Mouse (Mus musculus) lung, postnatal 0 days (tissue): ENCODE results near the gene 1520401A03Rik. TPM values are rescaled to one million over a fixed set of nuclear protein-coding genes. Genes with fewer than 3 reads are reported as not detected.

Experiments
- ATAC-seq: fragments of 200-750 bp; cut with Nextera tagmentation; 2 replicates; pipeline ENCODE4 v1.8.0; 2017; ENCODE audit warnings: moderate library complexity
- DNase-seq: peaks from one replicate; pipeline ENCODE4 v3.0.0-alpha.2; 2016; ENCODE audit warnings: low spot score
- H3K27ac ChIP-seq: fragments of 300-500 bp; sonication (generic); 2 replicates; pipeline ENCODE4 v1.5.1; 2014; ENCODE audit warnings: antibody characterized with exemption, mild to moderate bottlenecking, low read length, mixed read lengths
- H3K27me3 ChIP-seq: fragments of 300-500 bp; sonication (generic); replicated peaks from 2 replicates; pipeline ENCODE4 v1.6.1; 2014; ENCODE audit warnings: low read length, mixed read lengths; ENCODE audit not compliant: insufficient read depth
- H3K36me3 ChIP-seq: fragments of 300-500 bp; sonication (generic); 2 replicates; pipeline ENCODE4 v1.6.1; 2014; ENCODE audit warnings: low read length, mixed read lengths; ENCODE audit not compliant: insufficient read depth
- H3K4me1 ChIP-seq: fragments of 300-500 bp; sonication (generic); 2 replicates; pipeline ENCODE4 v1.6.1; 2014; ENCODE audit warnings: antibody characterized with exemption, low read depth, low read length, mixed read lengths; ENCODE audit not compliant: insufficient read depth
- H3K4me2 ChIP-seq: fragments of 300-500 bp; sonication (generic); replicated peaks from 2 replicates; pipeline ENCODE4 v1.6.1; 2014; ENCODE audit warnings: low read depth, mild to moderate bottlenecking, low read length, moderate library complexity, mixed read lengths
- H3K4me3 ChIP-seq: fragments of 300-500 bp; sonication (generic); 2 replicates; pipeline ENCODE4 v1.5.1; 2014; ENCODE audit warnings: low read depth, low read length
- H3K9ac ChIP-seq: fragments of 300-500 bp; sonication (generic); replicated peaks from 2 replicates; pipeline ENCODE4 v1.6.1; 2014; ENCODE audit warnings: low read depth, mild to moderate bottlenecking
- H3K9me3 ChIP-seq: fragments of 300-500 bp; sonication (generic); 2 replicates; pipeline ENCODE4 v1.6.1; 2016; ENCODE audit warnings: low read length, mixed read lengths
- CTCF ChIP-seq: IDR thresholded peaks from 2 replicates; pipeline ENCODE4 v1.5.1; 2016; ENCODE audit warnings: antibody characterized with exemption, mild to moderate bottlenecking
- EP300 ChIP-seq: IDR thresholded peaks from 2 replicates; pipeline ENCODE4 v1.6.1; 2016; ENCODE audit warnings: antibody characterized with exemption, mild to moderate bottlenecking, control low read depth
- WGBS: fragments of 180-500 bp; shearing (Covaris S2); extraction: QIAGEN DNeasy Blood & Tissue Kit; methylation state at CpG from one replicate; pipeline ENCODE4 v1.1.7; 2014; 5-methylcytosine and 5-hydroxymethylcytosine counted together
- polyA plus RNA-seq: library from polyadenylated mRNA; unstranded; fragments of >200 nt; fragmentation: Nextera tagmentation; extraction: Ambion mirVana; gene quantifications from 2 replicates; pipeline ENCODE4 v1.2.1, GENCODE M21; 2015

The 1520401A03Rik gene
- polyA plus RNA-seq, 1 experiment from 2014 or later: 0.20 TPM

- peak; percentile 74 for DNase-seq
- WGBS: 7% methylated on average over 27 of the region's 27 CpGs
- peak within 1 kb of the TSS; percentile 63 for H3K4me2 ChIP-seq
- peak; percentile 82 for ATAC-seq
- peak within 1 kb of the TSS; percentile 42 for H3K4me3 ChIP-seq
- no peak for TF ChIP-seq EP300
- peak; percentile 89 for TF ChIP-seq CTCF
- H3K27me3 ChIP-seq: peaks cover 8% of the 10 kb centered on the region; the same call in 1 of the 2 replicates
- H3K9ac ChIP-seq: 0 out of 2 replicates have a peak within 1 kb of the TSS, but pooled peaks have one; percentile 3
- H3K4me1 ChIP-seq: no peaks in the 10 kb centered on the region
- H3K36me3 ChIP-seq: no peaks in the 10 kb centered on the region
- no peaks in the 10 kb centered on the region for H3K9me3 ChIP-seq
- H3K27ac ChIP-seq: no peak within 1 kb of the TSS
Measured at GRCm38 (mm10) chr17:23660117-23660875, 62.3 kb downstream of the 1520401A03Rik start, which contains the start of gene Bicdl2. TSS of gene Bicdl2 (plus strand) at chr17:23660506.

GRCm38 (mm10) chr17:23658450-23658849 is 64.1 kb downstream of the 1520401A03Rik start:
- no peaks in the 10 kb centered on the region for H3K9me3 ChIP-seq
- no peak for ATAC-seq
- H3K4me1 ChIP-seq: no peaks in the 10 kb centered on the region
- no peaks in the 10 kb centered on the region for H3K36me3 ChIP-seq
- no peak overlapping the region for H3K27ac ChIP-seq
- TF ChIP-seq CTCF: no peak
- TF ChIP-seq EP300: no peak
- peaks cover 8% of the 10 kb centered on the region; the same call in 1 of the 2 replicates for H3K27me3 ChIP-seq
- H3K4me2 ChIP-seq: no peak overlapping the region
- DNase-seq: no peak
- H3K4me3 ChIP-seq: no peak overlapping the region
- no peak overlapping the region for H3K9ac ChIP-seq
- WGBS: 68% methylated on average over 3 of the region's 3 CpGs

Other genes starting within 250 kb of the 1520401A03Rik start
- not detected in 2 replicates for gene Vmn2r117, start 243.1 kb downstream of the 1520401A03Rik start, polyA plus RNA-seq
- gene Zfp213, start 158.5 kb downstream of the 1520401A03Rik start, polyA plus RNA-seq: 10.5 and 11.5 TPM in 2 replicates
- 5.0 and 5.5 TPM in 2 replicates for gene Zfp13, start 123.3 kb downstream of the 1520401A03Rik start, polyA plus RNA-seq
- not detected in 2 replicates for gene Zscan10, start 121.9 kb downstream of the 1520401A03Rik start, polyA plus RNA-seq
- gene Mmp25, start 77.5 kb downstream of the 1520401A03Rik start, polyA plus RNA-seq: 0.29 and 0.36 TPM in 2 replicates
- gene Bicdl2, start 62.3 kb downstream of the 1520401A03Rik start, polyA plus RNA-seq: 7.1 and 8.7 TPM in 2 replicates
- gene Hcfc1r1, start 49.2 kb downstream of the 1520401A03Rik start, polyA plus RNA-seq: 104 and 107 TPM in 2 replicates
- 18.1 and 18.6 TPM in 2 replicates for gene Thoc6, start 48.9 kb downstream of the 1520401A03Rik start, polyA plus RNA-seq
- 50.4 and 53.8 TPM in 2 replicates for gene Tnfrsf12a, start 45.3 kb downstream of the 1520401A03Rik start, polyA plus RNA-seq
- 5.9 and 6.3 TPM in 2 replicates for gene Cldn6, start 43.5 kb downstream of the 1520401A03Rik start, polyA plus RNA-seq
- gene Cldn9, start 38.8 kb downstream of the 1520401A03Rik start, polyA plus RNA-seq: 0.44 and 0.76 TPM in 2 replicates
- gene Pkmyt1, start 3.6 kb upstream of the 1520401A03Rik start, polyA plus RNA-seq: 10.4 and 11.5 TPM in 2 replicates
- 45.2 and 47.7 TPM in 2 replicates for gene Paqr4, start 18.1 kb upstream of the 1520401A03Rik start, polyA plus RNA-seq
- 0.41 and 0.52 TPM in 2 replicates for gene Kremen2, start 23.1 kb upstream of the 1520401A03Rik start, polyA plus RNA-seq
- gene Flywch1, start 48.8 kb upstream of the 1520401A03Rik start, polyA plus RNA-seq: 43.1 and 43.5 TPM in 2 replicates
- gene Flywch2, start 63.3 kb upstream of the 1520401A03Rik start, polyA plus RNA-seq: 14.7 and 18.6 TPM in 2 replicates
- 284 and 354 TPM in 2 replicates for gene Srrm2, start 67.7 kb upstream of the 1520401A03Rik start, polyA plus RNA-seq
- 803 and 893 TPM in 2 replicates for gene Elob, start 106.4 kb upstream of the 1520401A03Rik start, polyA plus RNA-seq
- not detected in 2 replicates for gene Prss33, start 113.3 kb upstream of the 1520401A03Rik start, polyA plus RNA-seq
- not detected in 2 replicates for gene Prss32, start 121.1 kb upstream of the 1520401A03Rik start, polyA plus RNA-seq
- 0.40 and 0.63 TPM in 2 replicates for gene Prss41, start 121.4 kb upstream of the 1520401A03Rik start, polyA plus RNA-seq
- not detected in 2 replicates for gene Prss21, start 145.3 kb upstream of the 1520401A03Rik start, polyA plus RNA-seq
- 0.25 TPM in 1 of 2 replicates, not detected in the other for gene Dcpp1, start 158.1 kb upstream of the 1520401A03Rik start, polyA plus RNA-seq
- not detected in 2 replicates for gene Dcpp2, start 158.1 kb upstream of the 1520401A03Rik start, polyA plus RNA-seq
- gene Dcpp3, start 194.7 kb upstream of the 1520401A03Rik start, polyA plus RNA-seq: 0.35 and 0.64 TPM in 2 replicates
- gene Sbp, start 218.9 kb upstream of the 1520401A03Rik start, polyA plus RNA-seq: not detected in 2 replicates
- not detected in 2 replicates for gene Sbpl, start 232.5 kb upstream of the 1520401A03Rik start, polyA plus RNA-seq